Mouse (Mus musculus): ENCODE measurements around the gene Cacna1d. TPM values are rescaled to one million over a fixed set of nuclear protein-coding genes. Genes with fewer than 3 reads are reported as not detected.

Cacna1d gene
- polyA plus RNA-seq, 1 experiment from 2014 or later, result 10.0 TPM

DNA sequence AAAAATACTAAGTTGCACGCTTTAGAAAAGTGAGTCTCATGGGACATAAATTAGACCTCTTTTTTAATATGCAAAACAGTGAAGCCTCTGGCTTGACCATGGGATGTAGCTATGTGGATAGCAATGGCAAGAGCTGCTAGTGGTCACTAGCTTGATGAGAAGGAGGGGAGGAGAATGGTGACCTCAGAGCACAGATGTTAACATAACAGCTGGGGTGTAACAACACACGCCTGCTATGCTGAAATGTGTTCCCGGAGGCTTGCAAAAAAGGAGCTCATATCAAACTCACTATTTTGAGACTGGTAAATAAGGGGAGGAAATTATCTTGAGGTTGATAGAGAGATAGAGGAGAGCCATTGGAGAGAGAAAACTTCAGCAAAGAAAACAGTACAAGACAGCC lies 32.4 kb downstream of the Cacna1d start:
- Histone ChIP-seq H3K4me2 (no peak overlapping the region), H3K36me3 (no peaks in the 10 kb centered on the region), H3K4me3 (no peak overlapping the region), H3K27ac (ENCODE audit: poor library complexity, severe bottlenecking) (no peak overlapping the region), H3K9ac (no peak overlapping the region), H3K9me3 (replicated peaks) (no peaks in the 10 kb centered on the region), H3K4me1 (replicated peaks) (peaks cover 17% of the 10 kb centered on the region), H3K27me3 (replicated peaks) (no peaks in the 10 kb centered on the region)
- 62% methylated on average over 3 of the region's 3 CpGs for WGBS
- no peak for ATAC-seq (ENCODE audit: insufficient number of reproducible peaks, low FRiP score)

DNA sequence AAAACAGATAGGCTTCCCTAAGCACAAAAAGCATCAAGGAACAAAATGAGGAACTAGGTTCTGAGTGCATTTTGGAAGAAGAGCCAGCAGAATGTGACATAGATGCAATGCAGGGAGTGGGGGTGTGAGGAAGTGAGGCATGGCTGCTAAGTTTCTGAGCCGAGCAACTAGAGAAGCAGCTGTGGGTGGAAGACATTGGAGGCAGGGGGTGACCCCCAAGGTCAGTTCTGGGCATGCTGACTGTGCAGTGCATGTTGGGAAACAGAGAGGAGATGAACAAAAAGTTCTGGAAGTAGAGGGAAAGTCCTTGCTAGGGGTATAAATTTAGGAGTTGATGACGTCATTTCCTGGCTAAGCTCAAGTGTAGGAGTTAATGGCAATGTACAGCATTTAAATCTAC lies 33.4 kb downstream of the Cacna1d start:
- Histone ChIP-seq H3K4me2 (no peak overlapping the region), H3K4me3 (no peak overlapping the region), H3K27ac (ENCODE audit: poor library complexity, severe bottlenecking) (no peak overlapping the region), H3K9me3 (replicated peaks) (no peaks in the 10 kb centered on the region), H3K36me3 (no peaks in the 10 kb centered on the region), H3K4me1 (replicated peaks) (peaks cover 17% of the 10 kb centered on the region), H3K9ac (no peak overlapping the region), H3K27me3 (replicated peaks) (no peaks in the 10 kb centered on the region)
- 41% methylated on average over 2 of the region's 2 CpGs for WGBS
- no peak for ATAC-seq (ENCODE audit: insufficient number of reproducible peaks, low FRiP score)

DNA sequence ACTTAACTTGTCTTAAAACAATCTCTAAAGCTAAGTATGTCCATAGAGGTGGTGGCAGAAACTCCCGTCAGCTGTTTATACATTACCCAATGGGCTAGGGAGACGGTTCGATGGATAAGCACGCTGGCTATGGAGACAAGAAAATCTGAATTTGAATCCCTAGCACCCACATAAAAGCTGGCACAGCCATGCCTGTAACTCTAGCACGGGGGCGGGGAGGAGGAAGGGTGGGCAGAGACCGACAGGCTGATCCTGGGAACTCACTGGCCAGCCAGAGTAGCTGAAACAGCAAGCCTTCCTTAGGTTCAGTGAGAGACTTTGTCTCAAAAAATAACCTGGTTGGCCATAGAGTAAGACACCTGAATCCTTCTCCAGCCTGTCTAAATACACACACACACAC lies 33.8 kb downstream of the Cacna1d start:
- Histone ChIP-seq H3K36me3 (no peaks in the 10 kb centered on the region), H3K27me3 (replicated peaks) (no peaks in the 10 kb centered on the region), H3K4me3 (no peak overlapping the region), H3K4me1 (replicated peaks) (peaks cover 17% of the 10 kb centered on the region), H3K4me2 (no peak overlapping the region), H3K9ac (no peak overlapping the region), H3K9me3 (replicated peaks) (no peaks in the 10 kb centered on the region), H3K27ac (ENCODE audit: poor library complexity, severe bottlenecking) (no peak overlapping the region)
- no peak for ATAC-seq (ENCODE audit: insufficient number of reproducible peaks, low FRiP score)
- 74% methylated on average over 7 of the region's 7 CpGs for WGBS

DNA sequence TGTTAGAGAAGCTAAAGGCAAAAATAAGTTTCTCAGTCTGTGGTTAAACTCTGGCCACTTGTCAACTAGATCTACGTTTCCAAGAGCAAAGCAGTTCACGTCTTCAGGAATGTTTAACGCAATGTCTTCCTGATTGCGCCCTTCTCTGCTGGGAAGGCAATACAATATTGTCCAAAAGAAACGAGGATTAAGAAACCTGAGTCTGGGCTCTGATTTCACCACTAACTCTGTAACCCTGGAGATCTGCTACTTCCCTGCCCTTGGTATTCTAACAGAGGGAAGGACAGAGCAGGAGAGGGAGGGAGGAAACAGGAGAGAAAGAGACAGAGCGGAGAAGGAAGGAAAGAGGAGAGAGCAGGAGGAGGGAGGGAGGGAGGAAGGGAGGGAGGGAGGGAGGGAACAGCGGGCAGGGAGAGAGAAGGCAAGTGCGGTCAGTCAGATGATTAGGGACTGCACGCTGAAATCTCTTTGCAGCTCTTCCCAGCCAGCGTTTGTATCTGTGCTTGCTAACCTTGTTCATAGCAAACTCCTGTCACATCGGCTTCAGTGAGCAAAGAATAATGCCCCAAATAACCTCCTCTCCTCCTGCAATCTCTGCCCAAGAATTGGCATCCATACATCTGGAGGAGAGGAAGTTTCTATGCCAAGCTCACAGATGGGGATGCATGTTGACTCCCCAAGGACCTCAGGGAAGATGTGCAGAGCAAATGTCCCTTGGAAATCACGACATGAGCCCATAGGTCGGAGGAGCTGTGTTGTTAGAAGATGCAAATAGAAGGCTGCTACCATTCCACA lies 35.3 kb downstream of the Cacna1d start:
- H3K9ac ChIP-seq, result peak overlapping the region; percentile 46; the same call in 1 of the 2 replicates
- H3K27me3 ChIP-seq (replicated peaks), result no peaks in the 10 kb centered on the region
- peaks cover 17% of the 10 kb centered on the region for H3K4me1 ChIP-seq (replicated peaks)

DNA sequence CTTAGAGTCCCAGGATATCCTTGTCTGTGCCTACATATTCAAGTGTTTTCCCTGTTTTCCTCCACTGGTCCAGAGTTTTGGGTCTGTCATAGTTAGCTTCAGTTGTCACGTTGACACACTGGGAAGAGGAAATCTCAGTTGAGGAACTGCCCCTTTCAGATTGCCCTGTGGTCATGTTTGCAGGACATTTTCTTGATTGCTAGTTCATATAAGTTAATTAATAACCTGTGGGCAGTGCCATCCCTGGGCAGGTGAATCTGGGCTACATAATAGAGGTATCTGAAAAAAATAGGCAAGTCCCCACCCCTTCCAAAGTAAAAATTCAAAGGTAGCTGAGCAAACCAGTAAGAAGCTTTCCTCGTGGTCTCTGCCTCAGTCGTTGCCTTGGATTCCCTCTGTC lies 51.3 kb downstream of the Cacna1d start:
- no peaks in the 10 kb centered on the region for H3K27me3 ChIP-seq (replicated peaks)
- no peaks in the 10 kb centered on the region for H3K4me1 ChIP-seq (replicated peaks)
- H3K9me3 ChIP-seq (replicated peaks), result no peaks in the 10 kb centered on the region
- ATAC-seq (ENCODE audit: insufficient number of reproducible peaks, low FRiP score), result no peak
- no peak overlapping the region for H3K4me2 ChIP-seq
- H3K36me3 ChIP-seq, result no peaks in the 10 kb centered on the region
- 78% methylated on average over 3 of the region's 3 CpGs for WGBS
- H3K4me3 ChIP-seq, result no peak overlapping the region
- no peak overlapping the region for H3K9ac ChIP-seq
- H3K27ac ChIP-seq (ENCODE audit: poor library complexity, severe bottlenecking), result no peak overlapping the region

More for the DNA sequence above, 35.3 kb downstream of the Cacna1d start:
- WGBS, result 25% methylated on average over 12 of the region's 13 CpGs
- peak overlapping the region; percentile 50 for H3K4me2 ChIP-seq
- no peak for ATAC-seq (ENCODE audit: insufficient number of reproducible peaks, low FRiP score)
- H3K4me3 ChIP-seq, result 0 out of 2 replicates have a peak overlapping the region, but pooled peaks have one; percentile 5
- H3K27ac ChIP-seq (ENCODE audit: poor library complexity, severe bottlenecking), result no peak overlapping the region
- no peaks in the 10 kb centered on the region for H3K36me3 ChIP-seq
- no peaks in the 10 kb centered on the region for H3K9me3 ChIP-seq (replicated peaks)

GRCm38 (mm10) chr14:30435316-30435715 lies 55.9 kb downstream of the Cacna1d start:
- Histone ChIP-seq H3K4me2 (no peak overlapping the region), H3K4me1 (replicated peaks) (0 out of 2 replicates have a peak, but pooled peaks cover 1% of the 10 kb centered on the region), H3K27me3 (replicated peaks) (no peaks in the 10 kb centered on the region), H3K36me3 (no peaks in the 10 kb centered on the region), H3K27ac (ENCODE audit: poor library complexity, severe bottlenecking) (no peak overlapping the region), H3K9ac (no peak overlapping the region), H3K9me3 (replicated peaks) (no peaks in the 10 kb centered on the region), H3K4me3 (no peak overlapping the region)
- no peak for ATAC-seq (ENCODE audit: insufficient number of reproducible peaks, low FRiP score)
- WGBS, result 90% methylated on average over 5 of the region's 5 CpGs

DNA sequence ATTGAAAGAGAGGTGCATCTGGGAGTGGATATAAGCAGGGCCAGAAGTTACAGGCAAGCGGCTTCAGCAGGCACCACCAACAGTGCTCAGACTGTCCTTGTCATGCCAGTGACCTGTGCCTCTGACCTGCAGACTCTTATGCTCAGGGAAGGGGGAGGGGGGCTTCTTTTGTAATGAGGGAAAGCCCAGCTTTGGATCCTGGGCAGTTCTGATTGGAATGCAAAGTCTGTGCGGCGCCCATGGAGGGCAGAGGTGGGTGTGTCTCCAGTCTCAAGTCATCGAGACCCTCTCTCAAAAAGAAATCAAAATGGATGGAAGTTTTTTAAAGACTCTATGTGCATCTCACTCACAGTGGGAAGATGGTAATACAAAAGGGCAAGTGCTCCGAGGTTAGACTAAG lies 60.8 kb downstream of the Cacna1d start:
- Histone ChIP-seq H3K9ac (no peak overlapping the region), H3K27ac (ENCODE audit: poor library complexity, severe bottlenecking) (no peak overlapping the region), H3K4me2 (no peak overlapping the region), H3K4me3 (no peak overlapping the region), H3K36me3 (no peaks in the 10 kb centered on the region), H3K4me1 (replicated peaks) (peaks cover 29% of the 10 kb centered on the region), H3K27me3 (replicated peaks) (no peaks in the 10 kb centered on the region), H3K9me3 (replicated peaks) (no peaks in the 10 kb centered on the region)
- ATAC-seq (ENCODE audit: insufficient number of reproducible peaks, low FRiP score), result no peak
- WGBS, result 78% methylated on average over 5 of the region's 5 CpGs

DNA sequence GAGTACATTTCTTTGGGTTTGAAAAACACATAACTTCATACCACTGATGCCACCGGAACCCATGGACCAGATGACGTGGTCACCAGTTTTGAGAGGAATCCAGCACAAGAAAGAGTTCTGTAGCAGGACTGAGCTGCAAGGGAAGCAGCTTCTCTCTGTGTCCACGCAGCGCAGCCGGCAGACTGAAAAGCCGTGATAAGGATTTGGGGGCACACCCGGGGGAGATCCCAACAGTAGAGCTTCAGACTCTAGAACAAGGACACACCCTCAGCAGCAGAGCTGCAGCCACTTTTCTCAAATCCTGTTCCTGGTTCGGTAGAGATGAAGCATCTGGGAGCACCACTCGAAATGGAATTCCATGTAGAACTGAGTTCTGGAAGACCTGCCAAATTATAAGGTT lies 61.2 kb downstream of the Cacna1d start:
- no peak overlapping the region for H3K27ac ChIP-seq (ENCODE audit: poor library complexity, severe bottlenecking)
- ATAC-seq (ENCODE audit: insufficient number of reproducible peaks, low FRiP score), result no peak
- no peak overlapping the region for H3K4me2 ChIP-seq
- no peaks in the 10 kb centered on the region for H3K36me3 ChIP-seq
- WGBS, result 65% methylated on average over 9 of the region's 9 CpGs
- no peak overlapping the region for H3K4me3 ChIP-seq
- H3K27me3 ChIP-seq (replicated peaks), result no peaks in the 10 kb centered on the region
- H3K4me1 ChIP-seq (replicated peaks), result peaks cover 34% of the 10 kb centered on the region
- H3K9ac ChIP-seq, result no peak overlapping the region
- no peaks in the 10 kb centered on the region for H3K9me3 ChIP-seq (replicated peaks)

GRCm38 (mm10) chr14:30429606-30430005 lies 61.6 kb downstream of the Cacna1d start:
- Histone ChIP-seq H3K4me3 (no peak overlapping the region), H3K9me3 (replicated peaks) (no peaks in the 10 kb centered on the region), H3K27ac (ENCODE audit: poor library complexity, severe bottlenecking) (no peak overlapping the region), H3K36me3 (no peaks in the 10 kb centered on the region), H3K4me1 (replicated peaks) (peaks cover 37% of the 10 kb centered on the region), H3K27me3 (replicated peaks) (no peaks in the 10 kb centered on the region), H3K9ac (no peak overlapping the region), H3K4me2 (peak overlapping the region; percentile 5)
- no peak for ATAC-seq (ENCODE audit: insufficient number of reproducible peaks, low FRiP score)
- 55% methylated on average over 9 of the region's 9 CpGs for WGBS

- Histone ChIP-seq H3K4me2 (no peak overlapping the region), H3K36me3 (no peaks in the 10 kb centered on the region), H3K27ac (ENCODE audit: poor library complexity, severe bottlenecking) (no peak overlapping the region), H3K27me3 (replicated peaks) (no peaks in the 10 kb centered on the region), H3K4me1 (replicated peaks) (peaks cover 40% of the 10 kb centered on the region), H3K4me3 (no peak overlapping the region), H3K9me3 (replicated peaks) (no peaks in the 10 kb centered on the region), H3K9ac (no peak overlapping the region)
- no peak for ATAC-seq (ENCODE audit: insufficient number of reproducible peaks, low FRiP score)
Measured at GRCm38 (mm10) chr14:30428757-30429156, 62.5 kb downstream of the Cacna1d start.

- no peak for ATAC-seq (ENCODE audit: insufficient number of reproducible peaks, low FRiP score)
- Histone ChIP-seq H3K9ac (no peak overlapping the region), H3K4me3 (no peak overlapping the region), H3K27me3 (replicated peaks) (no peaks in the 10 kb centered on the region), H3K27ac (ENCODE audit: poor library complexity, severe bottlenecking) (no peak overlapping the region), H3K9me3 (replicated peaks) (no peaks in the 10 kb centered on the region), H3K4me1 (replicated peaks) (peaks cover 40% of the 10 kb centered on the region), H3K4me2 (no peak overlapping the region), H3K36me3 (no peaks in the 10 kb centered on the region)
- WGBS, result 30% methylated on average over 4 of the region's 4 CpGs
Measured at GRCm38 (mm10) chr14:30425876-30426275, 65.4 kb downstream of the Cacna1d start.

- H3K4me2 ChIP-seq, result peak overlapping the region; percentile 35
- no peaks in the 10 kb centered on the region for H3K9me3 ChIP-seq (replicated peaks)
- H3K27ac ChIP-seq (ENCODE audit: poor library complexity, severe bottlenecking), result no peak overlapping the region
- no peak overlapping the region for H3K9ac ChIP-seq
- no peaks in the 10 kb centered on the region for H3K27me3 ChIP-seq (replicated peaks)
- H3K4me1 ChIP-seq (replicated peaks), result peaks cover 38% of the 10 kb centered on the region
- no peak overlapping the region for H3K4me3 ChIP-seq
- WGBS, result 29% methylated on average over 6 of the region's 6 CpGs
- H3K36me3 ChIP-seq, result no peaks in the 10 kb centered on the region
- ATAC-seq (ENCODE audit: insufficient number of reproducible peaks, low FRiP score), result no peak
Measured at GRCm38 (mm10) chr14:30425175-30425574, 66.1 kb downstream of the Cacna1d start.

Data from heart, embryonic 12.5 days (tissue).